Mouse (Mus musculus) liver, embryonic 15.5 days (tissue): ENCODE measurements around the gene Cenpt. TPM values are rescaled to one million over a fixed set of nuclear protein-coding genes. Genes with fewer than 3 reads are reported as not detected.
A peak's percentile ranks its signal among the peaks of the same experiment; 100 is the strongest.

ENCODE experiments used
- ATAC-seq: fragments of 200-750 bp; cut with Nextera tagmentation; 2 replicates; pipeline ENCODE4 v1.8.0; 2017; ENCODE audit warnings: moderate number of reproducible peaks, mild to moderate bottlenecking, moderate library complexity; ENCODE audit not compliant: insufficient read depth
- H3K27ac ChIP-seq: fragments of 300-500 bp; sonication (generic); replicated peaks from 2 replicates; pipeline ENCODE4 v1.5.1; 2015; ENCODE audit warnings: mild to moderate bottlenecking, inconsistent platforms
- H3K27me3 ChIP-seq: fragments of 300-500 bp; sonication (generic); 2 replicates; pipeline ENCODE4 v1.6.1; 2015; ENCODE audit warnings: mild to moderate bottlenecking, inconsistent platforms
- H3K36me3 ChIP-seq: fragments of 300-500 bp; sonication (generic); replicated peaks from 2 replicates; pipeline ENCODE4 v1.6.1; 2015; ENCODE audit warnings: moderate library complexity, mild to moderate bottlenecking, inconsistent platforms
- H3K4me1 ChIP-seq: fragments of 300-500 bp; sonication (generic); replicated peaks from 2 replicates; pipeline ENCODE4 v1.6.1; 2015; ENCODE audit warnings: inconsistent platforms
- H3K4me2 ChIP-seq: fragments of 300-500 bp; sonication (generic); 2 replicates; pipeline ENCODE4 v1.6.1; 2015; ENCODE audit warnings: moderate library complexity, mild to moderate bottlenecking, inconsistent platforms
- H3K4me3 ChIP-seq: fragments of 300-500 bp; sonication (generic); replicated peaks from 2 replicates; pipeline ENCODE4 v1.5.1; 2015; ENCODE audit warnings: mild to moderate bottlenecking, inconsistent platforms
- H3K9ac ChIP-seq: fragments of 300-500 bp; sonication (generic); 2 replicates; pipeline ENCODE4 v1.6.1; 2015; ENCODE audit warnings: moderate library complexity, mild to moderate bottlenecking, inconsistent platforms
- H3K9me3 ChIP-seq: fragments of 300-500 bp; sonication (generic); replicated peaks from 2 replicates; pipeline ENCODE4 v1.6.1; 2016; ENCODE audit warnings: inconsistent platforms
- WGBS: fragments of 180-500 bp; shearing (Covaris S2); methylation state at CpG from one replicate; pipeline ENCODE4 v1.1.7; 2015; ENCODE audit warnings: mixed read lengths; ENCODE audit not compliant: insufficient replicate concordance; 5-methylcytosine and 5-hydroxymethylcytosine counted together
- polyA plus RNA-seq: library from polyadenylated mRNA; unstranded; fragments of >200 nt; fragmentation: Nextera tagmentation; extraction: Ambion mirVana; gene quantifications from 2 replicates; pipeline ENCODE4 v1.2.1, GENCODE M21; 2015

Gene Cenpt
- polyA plus RNA-seq = 20.3 and 22.7 TPM in 2 replicates

DNA sequence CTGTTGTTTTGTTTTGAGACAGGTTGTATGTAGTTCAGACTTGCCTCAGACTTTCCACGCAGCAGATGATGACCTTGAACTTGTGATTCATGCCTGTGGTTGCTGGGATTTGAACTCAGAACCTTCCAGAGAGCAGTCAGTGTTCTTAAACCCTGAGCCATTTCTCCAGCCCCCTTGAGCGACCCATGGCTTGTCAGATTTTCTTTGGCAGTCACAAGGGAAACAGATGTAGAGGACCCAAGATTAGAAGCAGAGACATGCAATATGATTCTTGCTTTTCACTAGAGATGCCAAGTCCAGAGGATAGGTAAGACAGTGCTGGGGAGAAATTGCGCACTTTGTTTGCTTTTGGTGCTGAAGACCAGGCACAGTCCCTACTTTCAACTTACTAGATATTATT is at the start of gene Cenpt:
Gene Cenpt (minus strand): TSS at position 101 of the 400 bp plus-strand sequence.
- H3K9me3 ChIP-seq = no peaks in the 10 kb centered on the region
- H3K4me3 ChIP-seq = peak within 1 kb of the TSS; percentile 80
- no peaks in the 10 kb centered on the region for H3K27me3 ChIP-seq
- peak within 1 kb of the TSS; percentile 77 for H3K4me2 ChIP-seq
- no peak for ATAC-seq
- peak within 1 kb of the TSS; percentile 14; the same call in 1 of the 2 replicates for H3K27ac ChIP-seq
- peaks cover 56% of the 10 kb centered on the region for H3K4me1 ChIP-seq
- H3K36me3 ChIP-seq = peaks cover 22% of the 10 kb centered on the region
- H3K9ac ChIP-seq = no peak within 1 kb of the TSS
- 68% methylated on average over 3 of the region's 3 CpGs for WGBS

DNA sequence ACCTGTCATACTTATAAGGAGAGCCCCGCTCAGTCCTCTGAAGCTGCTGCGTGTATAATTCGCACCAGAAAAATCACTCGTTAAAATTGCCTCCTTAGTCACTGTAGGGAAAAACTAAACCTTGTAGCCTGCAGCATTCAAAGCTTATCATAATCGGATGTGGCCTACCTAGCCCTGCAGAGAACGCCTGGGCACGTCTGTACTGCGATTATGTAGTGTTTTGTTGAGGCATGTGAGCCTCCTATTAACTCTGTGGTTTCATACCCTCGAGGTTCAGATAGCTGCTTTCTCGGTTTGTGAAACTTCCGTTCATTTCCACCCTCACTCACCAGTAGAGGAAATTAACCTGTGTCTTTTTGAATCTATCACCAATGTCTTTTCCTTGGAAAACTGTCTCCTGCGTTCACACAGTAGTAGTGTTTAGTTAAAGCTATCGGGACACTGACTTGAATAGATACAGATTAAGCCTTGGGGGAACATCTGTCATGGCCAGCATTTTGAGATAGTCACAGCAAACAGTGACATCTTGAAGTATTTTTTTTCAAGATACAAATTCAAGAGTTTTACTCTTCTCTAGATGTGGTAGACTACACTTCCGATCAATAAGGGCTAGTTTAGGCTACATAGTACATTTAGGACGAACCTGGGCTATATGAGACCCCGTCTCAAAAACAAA is 48.0 kb upstream of the Cenpt start:
- H3K36me3 ChIP-seq = 0 out of 2 replicates have a peak, but pooled peaks cover 3% of the 10 kb centered on the region
- peak overlapping the region; percentile 99 for H3K9ac ChIP-seq
- H3K4me1 ChIP-seq = peaks cover 22% of the 10 kb centered on the region
- peak overlapping the region; percentile 77 for H3K4me2 ChIP-seq
- no peaks in the 10 kb centered on the region for H3K9me3 ChIP-seq
- H3K27ac ChIP-seq = peak overlapping the region; percentile 96
- peak; percentile 57 for ATAC-seq
- 12% methylated on average over 16 of the region's 16 CpGs for WGBS
- no peaks in the 10 kb centered on the region for H3K27me3 ChIP-seq
- peak overlapping the region; percentile 97 for H3K4me3 ChIP-seq

DNA sequence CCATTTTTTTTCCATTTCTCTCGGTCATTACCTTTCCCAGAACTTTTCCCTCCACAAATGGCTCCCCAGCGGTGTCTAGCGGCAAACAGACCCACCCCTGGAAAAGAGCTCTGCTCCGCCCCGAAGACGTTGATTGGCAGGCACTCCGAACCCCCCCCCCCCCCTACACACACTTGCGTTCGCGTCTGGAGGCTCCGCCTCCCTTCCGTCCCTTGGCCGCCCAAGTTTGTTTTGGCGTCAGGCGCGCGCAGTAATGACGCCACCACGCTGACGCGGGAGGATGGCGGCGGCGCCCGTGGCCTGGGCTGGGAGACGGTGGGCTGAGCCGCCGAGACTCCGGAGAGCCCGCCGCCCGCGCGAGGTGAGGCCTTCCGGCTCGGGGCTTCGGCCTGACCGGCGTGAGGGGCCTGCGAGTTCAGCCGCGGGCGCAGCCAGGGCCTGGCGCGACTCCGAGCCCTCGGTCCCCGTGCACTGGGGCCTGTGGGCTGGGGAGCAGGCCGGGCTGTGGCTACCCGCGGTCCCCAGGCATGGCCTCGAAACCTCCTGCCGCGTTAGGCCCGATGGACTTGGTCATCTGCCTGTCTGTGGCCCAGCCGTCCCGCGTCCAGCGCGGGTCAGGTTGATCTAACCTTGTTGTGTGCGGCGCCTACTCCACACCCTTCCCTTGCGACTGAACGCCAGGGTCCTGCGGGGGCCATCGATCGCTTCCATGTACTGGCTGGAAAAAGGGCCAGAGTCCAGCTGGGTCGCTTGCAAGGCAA is 47.3 kb upstream of the Cenpt start, which contains the start of gene Pskh1:
Gene Pskh1 (plus strand): TSS at position 262 of the 761 bp plus-strand sequence.
- ATAC-seq = peak; percentile 93
- H3K27me3 ChIP-seq = no peaks in the 10 kb centered on the region
- H3K9ac ChIP-seq = peak within 1 kb of the TSS; percentile 99
- H3K9me3 ChIP-seq = no peaks in the 10 kb centered on the region
- H3K4me2 ChIP-seq = peak within 1 kb of the TSS; percentile 77
- H3K27ac ChIP-seq = peak within 1 kb of the TSS; percentile 96
- WGBS = under 1% methylated on average over 68 of the region's 68 CpGs
- peak within 1 kb of the TSS; percentile 97 for H3K4me3 ChIP-seq
- H3K4me1 ChIP-seq = peaks cover 21% of the 10 kb centered on the region
- no peaks in the 10 kb centered on the region for H3K36me3 ChIP-seq

DNA sequence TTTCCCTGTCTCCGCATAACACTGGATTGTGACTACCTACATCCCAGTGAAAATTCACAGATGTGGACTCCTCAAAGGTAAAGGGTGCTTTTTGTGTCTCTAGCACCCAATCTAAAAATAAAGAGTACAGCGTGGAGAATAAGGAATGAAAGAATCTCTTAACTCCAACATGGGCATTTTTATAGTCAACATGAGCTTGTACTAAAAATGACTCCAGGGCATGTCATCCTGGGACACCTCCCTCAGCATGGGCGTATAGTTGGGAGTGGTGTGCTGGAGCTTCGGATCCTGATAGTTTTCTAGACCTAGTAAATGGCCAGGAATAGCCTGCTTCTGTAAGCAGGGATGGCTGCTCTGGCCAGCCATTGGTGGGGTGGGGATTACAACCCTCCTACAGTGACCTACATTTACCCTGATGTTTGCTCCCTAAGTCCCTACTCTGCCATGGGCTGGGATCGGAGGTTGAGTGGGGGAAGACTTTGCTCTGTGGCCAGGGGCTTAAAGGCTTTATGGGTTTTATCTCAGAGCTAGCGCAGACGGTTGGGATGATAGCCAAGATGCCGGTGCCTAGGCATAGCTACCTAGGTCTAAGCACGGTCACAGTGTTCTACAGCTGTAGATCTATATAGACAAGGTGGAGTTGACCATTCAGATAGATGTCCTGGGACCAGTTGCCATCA is 44.9 kb upstream of the Cenpt start:
- no peak for ATAC-seq
- Histone ChIP-seq H3K4me1 (peaks cover 24% of the 10 kb centered on the region), H3K9ac (no peak overlapping the region), H3K4me3 (no peak overlapping the region), H3K9me3 (no peaks in the 10 kb centered on the region), H3K4me2 (no peak overlapping the region), H3K27ac (no peak overlapping the region), H3K36me3 (peaks cover 13% of the 10 kb centered on the region), H3K27me3 (no peaks in the 10 kb centered on the region)
- WGBS = 70% methylated on average over 9 of the region's 9 CpGs

DNA sequence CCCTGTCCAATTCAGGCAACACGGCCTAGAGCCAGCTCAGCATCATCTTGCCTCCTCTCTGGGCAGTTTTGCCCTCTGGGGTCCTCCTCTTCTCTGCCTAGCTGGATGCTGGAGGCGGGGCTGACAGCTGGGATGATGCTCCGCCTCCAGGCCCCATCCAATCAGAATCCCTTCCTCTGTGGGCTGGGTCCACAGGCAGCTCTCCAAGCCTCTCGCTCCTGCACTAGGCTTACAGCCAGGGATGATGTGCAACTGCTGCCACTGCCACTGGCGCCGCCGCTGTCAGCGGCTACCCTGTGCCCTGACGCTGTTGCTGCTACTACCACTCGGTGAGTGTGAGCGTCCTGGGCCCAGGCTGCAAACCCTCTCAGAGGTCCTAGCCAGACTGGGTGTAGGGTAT is 40.3 kb upstream of the Cenpt start, which contains the start of gene Nrn1l:
Gene Nrn1l (plus strand): TSS at position 229 of the 400 bp plus-strand sequence.
- Histone ChIP-seq H3K4me2 (no peak within 1 kb of the TSS), H3K9ac (no peak within 1 kb of the TSS), H3K4me1 (0 out of 2 replicates have a peak, but pooled peaks cover 3% of the 10 kb centered on the region), H3K27ac (no peak within 1 kb of the TSS), H3K36me3 (peaks cover 59% of the 10 kb centered on the region), H3K4me3 (no peak within 1 kb of the TSS), H3K27me3 (no peaks in the 10 kb centered on the region), H3K9me3 (no peaks in the 10 kb centered on the region)
- WGBS = 43% methylated on average over 11 of the region's 11 CpGs
- ATAC-seq = peak; percentile 56

DNA sequence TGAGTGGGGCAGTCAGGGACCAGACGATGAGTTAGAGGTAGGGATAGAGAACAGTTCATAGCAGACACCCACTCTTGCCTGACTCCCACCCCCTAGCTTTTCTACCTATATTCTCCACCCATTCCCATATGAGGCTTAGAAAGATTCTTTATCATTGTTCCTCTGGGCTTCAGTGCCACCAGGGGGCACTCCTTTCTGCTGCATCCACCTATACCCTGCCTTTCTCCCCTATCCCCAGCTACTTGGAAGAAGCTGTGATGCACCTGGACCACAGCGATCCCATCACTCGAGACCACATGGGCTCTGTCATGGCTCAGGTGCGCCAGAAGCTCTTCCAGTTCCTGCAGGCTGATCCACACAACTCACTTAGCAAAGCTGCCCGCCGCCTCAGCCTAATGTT is 39.4 kb upstream of the Cenpt start:
- H3K9me3 ChIP-seq = no peaks in the 10 kb centered on the region
- H3K4me2 ChIP-seq = no peak overlapping the region
- no peaks in the 10 kb centered on the region for H3K27me3 ChIP-seq
- no peak overlapping the region for H3K9ac ChIP-seq
- WGBS = 79% methylated on average over 6 of the region's 6 CpGs
- 0 out of 2 replicates have a peak, but pooled peaks cover 3% of the 10 kb centered on the region for H3K4me1 ChIP-seq
- ATAC-seq = 0 out of 2 replicates have a peak, but pooled peaks have one; percentile 16
- peaks cover 68% of the 10 kb centered on the region for H3K36me3 ChIP-seq
- no peak overlapping the region for H3K27ac ChIP-seq
- H3K4me3 ChIP-seq = no peak overlapping the region

DNA sequence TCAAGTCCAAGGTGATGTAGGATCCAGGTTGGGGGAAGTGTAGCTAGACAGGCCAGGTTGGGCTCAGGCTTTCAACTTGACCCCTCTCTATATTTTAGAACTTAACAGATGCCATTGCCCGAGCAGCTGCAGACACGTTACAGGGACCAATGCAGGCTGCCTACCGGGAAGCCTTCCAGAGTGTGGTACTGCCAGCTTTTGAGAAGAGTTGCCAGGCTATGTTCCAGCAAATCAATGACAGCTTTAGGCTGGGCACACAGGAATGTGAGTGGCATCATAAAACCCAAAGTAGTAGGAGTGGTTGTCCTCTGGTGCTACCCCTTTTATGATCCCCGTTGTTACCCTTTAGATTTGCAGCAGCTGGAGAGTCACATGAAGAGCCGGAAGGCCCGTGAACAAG is 37.8 kb upstream of the Cenpt start:
- Histone ChIP-seq H3K36me3 (peaks cover 83% of the 10 kb centered on the region), H3K4me1 (0 out of 2 replicates have a peak, but pooled peaks cover 3% of the 10 kb centered on the region), H3K9ac (no peak overlapping the region), H3K27me3 (no peaks in the 10 kb centered on the region), H3K27ac (no peak overlapping the region), H3K4me3 (no peak overlapping the region), H3K9me3 (no peaks in the 10 kb centered on the region), H3K4me2 (no peak overlapping the region)
- no peak for ATAC-seq
- 81% methylated on average over 6 of the region's 6 CpGs for WGBS

DNA sequence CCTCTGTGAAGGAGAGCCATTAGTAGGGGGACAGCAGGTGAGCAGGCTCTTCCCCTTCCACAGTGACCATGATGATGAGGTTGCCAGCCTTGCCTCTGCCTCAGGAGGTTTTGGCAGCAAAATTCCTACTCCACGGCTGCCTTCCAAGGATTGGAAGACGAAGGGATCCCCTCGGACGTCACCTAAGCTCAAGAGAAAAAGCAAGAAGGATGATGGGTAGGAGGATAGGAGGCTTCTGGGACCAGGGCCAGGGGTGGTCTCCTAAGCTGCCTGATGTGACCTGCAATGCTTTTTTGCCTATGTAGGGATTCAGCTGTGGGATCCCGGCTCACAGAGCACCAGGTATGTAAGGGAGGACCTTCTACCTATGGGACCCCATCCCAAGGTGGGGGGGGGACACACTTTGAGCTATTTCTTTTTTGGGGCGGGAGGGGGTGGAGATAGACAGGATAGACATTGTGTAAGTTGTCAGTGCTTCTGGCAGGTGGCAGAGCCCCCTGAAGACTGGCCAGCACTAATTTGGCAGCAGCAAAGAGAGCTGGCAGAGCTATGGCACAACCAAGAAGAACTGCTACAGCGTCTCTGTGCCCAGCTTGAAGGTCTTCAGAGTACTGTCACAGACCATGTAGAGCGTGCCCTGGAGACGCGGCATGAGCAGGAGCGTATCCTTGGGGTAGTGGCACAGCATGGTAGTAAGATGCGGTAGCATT is 36.8 kb upstream of the Cenpt start:
- WGBS = 91% methylated on average over 12 of the region's 12 CpGs
- Histone ChIP-seq H3K4me1 (0 out of 2 replicates have a peak, but pooled peaks cover 3% of the 10 kb centered on the region), H3K36me3 (peaks cover 91% of the 10 kb centered on the region), H3K4me2 (no peak overlapping the region), H3K4me3 (no peak overlapping the region), H3K27me3 (no peaks in the 10 kb centered on the region), H3K9ac (no peak overlapping the region), H3K27ac (no peak overlapping the region), H3K9me3 (no peaks in the 10 kb centered on the region)
- no peak for ATAC-seq

DNA sequence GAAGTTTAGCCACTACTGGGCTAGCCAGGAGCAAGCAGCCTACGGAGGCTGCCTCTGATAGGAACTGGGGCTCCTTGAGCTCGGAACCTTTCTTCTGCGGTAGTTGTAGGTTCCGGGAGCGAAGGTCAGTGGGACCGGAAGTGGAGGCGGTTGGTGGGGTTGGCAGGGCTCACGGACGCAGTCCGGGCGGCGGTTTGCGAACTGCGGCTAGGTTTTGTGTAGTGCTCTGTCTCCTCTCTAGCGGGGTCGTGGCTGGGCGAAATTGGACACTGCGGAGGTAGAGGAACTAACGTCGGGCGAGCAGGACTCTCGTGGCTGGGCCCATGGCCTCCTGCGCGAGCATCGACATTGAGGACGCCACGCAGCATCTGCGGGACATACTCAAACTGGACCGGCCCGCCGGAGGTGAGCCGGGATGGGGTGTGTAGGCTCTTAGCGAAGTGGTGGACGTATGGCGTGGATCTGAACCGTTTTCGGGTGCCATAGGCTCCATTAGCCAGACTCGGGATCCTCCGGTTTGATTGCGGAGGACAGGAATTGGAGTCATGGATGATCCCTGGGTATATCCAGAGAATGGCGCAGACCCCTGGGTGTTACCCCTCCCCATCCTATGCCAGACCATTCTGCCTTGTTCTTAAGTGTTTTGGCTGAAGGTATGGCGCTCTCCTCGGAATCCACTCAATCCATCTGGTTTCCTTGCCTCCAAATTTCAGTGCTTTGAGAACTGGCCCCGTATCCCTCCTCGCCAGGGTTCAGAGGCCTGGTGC is 27.9 kb upstream of the Cenpt start, which contains the start of gene Edc4:
Gene Edc4 (plus strand): TSS at position 128 of the 767 bp plus-strand sequence.
- Histone ChIP-seq H3K9ac (peak within 1 kb of the TSS; percentile 82), H3K4me3 (peak within 1 kb of the TSS; percentile 76), H3K36me3 (peaks cover 57% of the 10 kb centered on the region), H3K27me3 (no peaks in the 10 kb centered on the region), H3K9me3 (no peaks in the 10 kb centered on the region), H3K4me2 (peak within 1 kb of the TSS; percentile 79), H3K27ac (peak within 1 kb of the TSS; percentile 67), H3K4me1 (peaks cover 30% of the 10 kb centered on the region)
- WGBS = under 1% methylated on average over 45 of the region's 45 CpGs
- peak; percentile 78 for ATAC-seq

DNA sequence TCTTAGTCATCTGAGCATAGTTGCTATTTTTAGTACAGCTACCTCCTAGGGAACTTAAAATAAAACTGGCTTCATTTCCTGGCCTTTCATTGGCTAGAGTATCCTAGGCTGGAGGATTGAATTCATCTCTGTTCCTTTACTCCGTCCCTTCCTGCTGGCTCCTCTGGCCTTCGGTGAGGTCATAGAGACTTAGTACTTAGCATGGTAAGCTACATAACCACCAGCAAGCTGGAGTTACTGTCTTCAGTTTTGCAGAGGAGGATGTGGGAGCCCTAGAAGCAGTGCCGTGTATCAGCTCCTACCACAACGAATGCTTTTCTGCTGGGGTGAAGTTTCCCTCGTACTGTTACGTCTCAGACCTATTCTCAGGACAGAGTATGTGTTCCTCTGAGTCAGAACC is 21.2 kb upstream of the Cenpt start:
- Histone ChIP-seq H3K27ac (no peak overlapping the region), H3K4me3 (no peak overlapping the region), H3K9ac (no peak overlapping the region), H3K27me3 (no peaks in the 10 kb centered on the region), H3K4me2 (no peak overlapping the region), H3K4me1 (peaks cover 14% of the 10 kb centered on the region; the same call in 1 of the 2 replicates), H3K9me3 (no peaks in the 10 kb centered on the region), H3K36me3 (peaks cover 92% of the 10 kb centered on the region)
- ATAC-seq = no peak
- 88% methylated on average over 6 of the region's 6 CpGs for WGBS
